Mouse (Mus musculus): ENCODE measurements around the gene Plxnc1.

- no peak for TF ChIP-seq EP300 (IDR thresholded peaks at IDR 0.05; ENCODE audit: low read depth)
- TF ChIP-seq CTCF (IDR thresholded peaks at IDR 0.05; ENCODE audit: low read depth): no peak
Measured at GRCm38 (mm10) chr10:94938899-94939298, 5.7 kb downstream of the Plxnc1 start.

Measured in liver, embryonic 14.5 days (tissue).